Mouse (Mus musculus) common myeloid progenitor, adult 5-6 weeks (primary cell): ENCODE measurements around the gene Jade3. TPM values are rescaled to one million over a fixed set of nuclear protein-coding genes. Genes with fewer than 3 reads are reported as not detected.

Experiments used
- ATAC-seq: replicated peaks from 2 replicates; pipeline ENCODE4 v1.8.0; 2016; ENCODE audit warnings: low read depth, mild to moderate bottlenecking, moderate TSS enrichment, inconsistent platforms; ENCODE audit not compliant: poor library complexity, severe bottlenecking
- total RNA-seq: library from RNA; stranded (forward); fragments of 200-1000, 187-1606 nt; gene quantifications from 2 replicates; pipeline ENCODE4 v1.2.3, GENCODE M21; 2017

Jade3 gene
- total RNA-seq, 1 experiment from 2014 or later, result 15.5 TPM

GRCm38 (mm10) chrX:20543867-20544266 lies 118.4 kb downstream of the Jade3 start:
- no peak for ATAC-seq

GRCm38 (mm10) chrX:20547609-20548008 lies 122.1 kb downstream of the Jade3 start:
- ATAC-seq, result no peak

DNA sequence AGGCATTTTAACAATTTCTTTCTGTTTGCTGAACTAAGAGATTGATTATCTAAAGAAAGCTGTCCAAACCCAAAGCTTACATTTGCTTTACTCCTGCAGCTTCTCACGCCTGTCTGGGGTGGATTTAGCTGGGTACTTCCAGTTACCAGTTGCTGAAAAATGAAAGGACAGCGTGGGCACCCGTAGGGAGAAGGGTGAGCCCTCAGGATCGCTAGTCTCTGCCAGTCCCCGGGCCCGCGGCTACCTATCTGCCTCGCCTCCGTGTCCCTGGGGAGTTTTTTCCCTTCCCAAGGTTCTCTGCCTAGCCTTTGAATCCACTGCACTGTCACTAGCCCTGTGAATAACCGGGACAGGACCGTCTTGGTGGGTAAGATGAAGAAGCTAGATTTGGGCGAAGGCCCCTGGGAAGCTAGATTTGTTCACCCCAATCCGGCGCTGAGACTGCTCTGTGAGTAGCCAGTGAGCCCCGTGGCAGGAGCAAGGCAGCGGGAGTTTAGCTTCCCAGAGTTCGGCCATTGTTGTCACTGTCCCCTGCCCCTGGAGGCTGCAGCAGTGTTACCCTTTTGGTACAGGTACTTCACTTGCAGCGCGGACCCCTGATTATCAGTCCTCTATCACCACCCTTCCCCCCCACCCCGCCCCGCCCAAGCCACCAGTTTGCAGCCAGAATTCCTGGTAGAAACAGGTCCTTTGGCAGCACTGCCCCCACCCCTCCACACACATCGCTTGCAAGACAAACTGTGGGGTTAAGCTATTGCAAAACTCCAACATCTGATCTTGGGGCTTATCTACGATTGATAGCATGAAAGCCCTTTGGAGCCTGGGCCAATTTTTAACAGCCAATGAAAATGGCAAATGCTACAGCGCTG lies 122.8 kb downstream of the Jade3 start:
- 0 out of 2 replicates have a peak, but pooled peaks have one; percentile 22 for ATAC-seq

DNA sequence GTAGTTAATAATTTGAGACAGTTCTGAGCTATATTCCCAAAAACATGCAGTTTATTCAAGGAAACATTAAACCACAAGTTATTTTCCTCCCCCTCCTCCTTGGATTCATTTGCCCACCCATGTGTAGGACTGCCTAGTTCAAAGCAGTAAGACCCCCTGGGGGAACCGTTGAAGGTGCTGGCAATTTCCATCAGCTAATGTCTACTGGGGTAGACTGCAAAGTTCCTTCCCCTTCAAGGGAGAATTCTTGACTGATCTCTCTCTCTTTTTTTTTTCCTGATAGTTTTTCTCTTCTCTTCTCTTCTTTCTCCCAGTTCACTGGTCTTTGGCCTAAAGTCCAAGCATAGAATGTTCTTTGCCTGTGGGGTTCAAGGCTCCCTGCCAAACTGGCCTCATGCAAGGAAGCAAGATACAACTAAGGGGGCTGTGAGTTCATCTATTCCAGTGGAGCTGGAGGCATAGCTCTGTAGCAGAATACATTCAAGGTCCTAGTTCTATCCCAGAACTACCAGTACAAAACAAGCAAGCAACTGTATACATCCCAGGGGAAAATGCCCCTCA lies 123.5 kb downstream of the Jade3 start:
- no peak for ATAC-seq

DNA sequence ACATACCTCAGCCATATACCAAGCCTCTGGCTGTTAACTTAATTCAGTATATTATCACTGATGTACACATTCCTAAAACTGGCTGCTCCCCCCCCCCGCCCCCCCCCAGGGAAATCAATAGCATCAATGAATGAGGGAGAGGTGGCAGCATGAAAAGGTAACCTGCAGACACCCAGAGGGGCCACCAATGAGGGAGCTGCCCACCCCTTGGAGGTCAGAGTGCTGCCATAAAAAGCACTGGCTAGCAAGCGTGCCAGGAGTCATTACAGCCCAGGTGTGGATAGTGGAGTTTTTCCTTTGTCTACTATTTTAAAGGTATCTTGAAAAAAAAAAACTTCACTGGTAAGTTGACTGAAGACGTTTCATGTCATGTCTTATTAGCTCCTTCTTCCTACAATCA lies 124.0 kb downstream of the Jade3 start, which contains the start of gene Rgn:
TSS of gene Rgn (plus strand) at position 256 of the 400 bp plus-strand sequence.
- no peak for ATAC-seq

DNA sequence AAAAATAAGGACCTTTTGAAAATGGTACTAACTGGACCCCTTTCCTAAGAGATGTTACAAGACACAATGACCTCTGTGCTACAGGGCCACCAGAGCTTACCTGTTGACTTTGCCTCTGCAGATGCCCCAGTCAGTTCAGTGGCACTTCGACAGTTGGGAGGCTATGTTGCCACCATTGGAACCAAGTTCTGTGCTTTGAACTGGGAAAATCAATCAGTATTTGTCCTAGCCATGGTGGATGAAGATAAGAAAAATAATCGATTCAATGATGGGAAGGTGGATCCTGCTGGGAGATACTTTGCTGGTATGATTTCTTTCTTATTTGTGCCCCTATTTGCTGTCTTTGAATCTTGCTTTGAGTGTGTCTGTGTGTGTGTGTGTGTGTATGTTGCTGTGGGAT lies 126.7 kb downstream of the Jade3 start:
- ATAC-seq, result no peak

DNA sequence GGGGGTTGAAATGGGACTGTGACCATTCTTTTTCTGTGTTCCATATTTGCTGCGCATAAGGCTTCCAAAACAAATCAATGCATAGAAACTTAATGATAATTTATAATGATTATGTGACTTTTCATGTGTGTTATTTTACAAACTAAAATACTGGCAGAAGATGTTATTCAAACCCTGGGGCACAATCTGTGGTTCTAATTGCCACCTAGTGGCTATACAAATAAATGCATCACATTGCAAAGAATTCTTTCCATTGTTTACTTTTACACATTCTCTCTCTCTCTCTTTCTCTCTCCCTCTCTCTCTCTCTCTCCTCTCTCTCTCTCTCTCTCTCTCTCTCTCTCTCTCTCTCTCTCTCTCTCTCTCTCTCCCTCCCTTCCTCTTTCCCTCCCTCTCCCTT lies 136.4 kb downstream of the Jade3 start:
- ATAC-seq, result no peak

GRCm38 (mm10) chrX:20563941-20564340 lies 138.5 kb downstream of the Jade3 start:
- no peak for ATAC-seq

Other genes with a start within 250 kb of the Jade3 start
- gene Slc9a7, start 133.9 kb upstream of the Jade3 start, total RNA-seq, result 9.2 and 10.4 TPM in 2 replicates
- 28.2 and 29.0 TPM in 2 replicates for gene Rp2, start 61.2 kb upstream of the Jade3 start, total RNA-seq
- not detected in 2 replicates for gene Rgn, start 124.1 kb downstream of the Jade3 start, total RNA-seq
- gene Rbm10, start 191.8 kb downstream of the Jade3 start, total RNA-seq, result 70.1 and 74.7 TPM in 2 replicates
- gene Ndufb11, start 191.9 kb downstream of the Jade3 start, total RNA-seq, result 67.1 and 103 TPM in 2 replicates
- 167 and 207 TPM in 2 replicates for gene Uba1, start 232.6 kb downstream of the Jade3 start, total RNA-seq